Mouse (Mus musculus): ENCODE data around the gene Tmem132c.

Gene Tmem132c

GRCm38 (mm10) chr5:127491724-127492123 is 250.1 kb downstream of the Tmem132c start:
- DNase-seq (ENCODE audit: low spot score), result no peak

GRCm38 (mm10) chr5:127496895-127497294 is 255.3 kb downstream of the Tmem132c start:
- no peak for DNase-seq (ENCODE audit: low spot score)

GRCm38 (mm10) chr5:127499151-127499827 is 257.7 kb downstream of the Tmem132c start:
- no peak for DNase-seq (ENCODE audit: low spot score)

- peak; percentile 48 for DNase-seq (ENCODE audit: low spot score)
These were observed 261.2 kb downstream of the Tmem132c start for GRCm38 (mm10) chr5:127502838-127503237.

GRCm38 (mm10) chr5:127505697-127506096 is 264.1 kb downstream of the Tmem132c start:
- DNase-seq (ENCODE audit: low spot score), result no peak

GRCm38 (mm10) chr5:127511653-127512052 is 270.0 kb downstream of the Tmem132c start:
- DNase-seq (ENCODE audit: low spot score), result peak; percentile 24

- DNase-seq (ENCODE audit: low spot score), result no peak
These were observed 274.4 kb downstream of the Tmem132c start for GRCm38 (mm10) chr5:127515960-127516359.

GRCm38 (mm10) chr5:127522744-127523476 is 281.3 kb downstream of the Tmem132c start:
- peak; percentile 59 for DNase-seq (ENCODE audit: low spot score)

GRCm38 (mm10) chr5:127527344-127527974 is 285.9 kb downstream of the Tmem132c start:
- no peak for DNase-seq (ENCODE audit: low spot score)

- DNase-seq (ENCODE audit: low spot score), result no peak
These were observed 295.9 kb downstream of the Tmem132c start for GRCm38 (mm10) chr5:127537508-127537907.

- DNase-seq (ENCODE audit: low spot score), result no peak
These were observed 305.0 kb downstream of the Tmem132c start for GRCm38 (mm10) chr5:127546585-127546991.

- no peak for DNase-seq (ENCODE audit: low spot score)
These were observed 306.5 kb downstream of the Tmem132c start for GRCm38 (mm10) chr5:127548136-127548535.

GRCm38 (mm10) chr5:127561086-127561485 is 319.5 kb downstream of the Tmem132c start:
- no peak for DNase-seq (ENCODE audit: low spot score)

- peak; percentile 11 for DNase-seq (ENCODE audit: low spot score)
These were observed 325.6 kb downstream of the Tmem132c start for GRCm38 (mm10) chr5:127567165-127567741.

GRCm38 (mm10) chr5:127577419-127577818 is 335.8 kb downstream of the Tmem132c start:
- peak; percentile 47 for DNase-seq (ENCODE audit: low spot score)

GRCm38 (mm10) chr5:127583658-127584057 is 342.1 kb downstream of the Tmem132c start:
- peak; percentile 11 for DNase-seq (ENCODE audit: low spot score)

- DNase-seq (ENCODE audit: low spot score), result peak; percentile 21
These were observed 346.2 kb downstream of the Tmem132c start for GRCm38 (mm10) chr5:127587854-127588253.

GRCm38 (mm10) chr5:127592406-127592805 is 350.8 kb downstream of the Tmem132c start:
- DNase-seq (ENCODE audit: low spot score), result no peak

GRCm38 (mm10) chr5:127592854-127593253 is 351.2 kb downstream of the Tmem132c start:
- DNase-seq (ENCODE audit: low spot score), result peak; percentile 42

GRCm38 (mm10) chr5:127595676-127596075 is 354.1 kb downstream of the Tmem132c start:
- DNase-seq (ENCODE audit: low spot score), result no peak

- no peak for DNase-seq (ENCODE audit: low spot score)
These were observed 355.3 kb downstream of the Tmem132c start for GRCm38 (mm10) chr5:127596862-127597261.

- DNase-seq (ENCODE audit: low spot score), result no peak
These were observed 361.4 kb downstream of the Tmem132c start for GRCm38 (mm10) chr5:127602996-127603395.

GRCm38 (mm10) chr5:127607507-127607906 is 365.9 kb downstream of the Tmem132c start:
- no peak for DNase-seq (ENCODE audit: low spot score)

Measured in embryo, embryonic 10.5 days (tissue).